Mouse (Mus musculus) granulocyte monocyte progenitor cell, adult 5-6 weeks (primary cell): Measurements from ENCODE around the gene Dppa5a. TPM values are rescaled to one million over a fixed set of nuclear protein-coding genes. Genes with fewer than 3 reads are reported as not detected.
A peak's percentile ranks its signal among the peaks of the same experiment; 100 is the strongest.
"Not testable (repeated sequence)": the region's sequence is repeated elsewhere in the genome, so short reads cannot be mapped to it uniquely, and the experiment has no call there.

Source experiments
- ATAC-seq: replicated peaks from 2 replicates; pipeline ENCODE4 v1.8.0; 2016; ENCODE audit warnings: mild to moderate bottlenecking, moderate TSS enrichment, inconsistent platforms; ENCODE audit not compliant: poor library complexity, severe bottlenecking
- total RNA-seq, 2 experiments: library from RNA; stranded (forward) in 1 of 2; stranded (reverse) in 1 of 2; fragments of 200-712, 200-1000 nt in 1 of 2; fragments of >200 nt in 1 of 2; fragmentation: Nextera tagmentation in 1 of 2; gene quantifications; 2 replicates each; pipeline ENCODE4 v1.2.3; 2014 to 2017

Dppa5a gene
- total RNA-seq, 2 experiments from 2014 or later: not detected

GRCm38 (mm10) chr9:78368671-78369293 lies 805 bp upstream of the Dppa5a start:
- no peak for ATAC-seq

- ATAC-seq: no peak
These were observed 2.0 kb downstream of the Dppa5a start for GRCm38 (mm10) chr9:78365850-78366544.

DNA sequence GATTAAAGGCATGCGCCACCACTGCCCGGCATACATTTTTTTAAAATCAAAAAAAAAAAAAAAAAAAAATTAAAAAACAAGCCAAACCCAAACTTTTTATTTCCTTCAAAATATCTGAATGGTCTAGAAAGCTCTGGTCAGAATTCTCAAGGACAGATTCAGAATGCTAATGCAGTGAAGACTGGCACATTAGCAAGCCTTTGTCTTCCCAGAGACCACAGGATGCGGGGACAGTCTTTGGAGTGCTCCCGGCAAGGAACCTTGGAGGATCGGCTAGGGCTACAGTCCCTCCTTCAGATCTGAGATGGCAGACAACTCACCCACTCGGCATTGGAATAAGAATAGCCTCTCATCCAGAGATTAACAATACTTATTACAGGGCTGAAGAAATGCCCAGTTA lies 3.3 kb downstream of the Dppa5a start:
- ATAC-seq: no peak

- ATAC-seq: peak; percentile 40
These were observed 4.6 kb downstream of the Dppa5a start for GRCm38 (mm10) chr9:78363374-78363773.

GRCm38 (mm10) chr9:78360484-78360872 lies 7.5 kb downstream of the Dppa5a start:
- no peak for ATAC-seq

GRCm38 (mm10) chr9:78359750-78360483 lies 8.1 kb downstream of the Dppa5a start:
- no peak for ATAC-seq

- ATAC-seq: peak; percentile 84
These were observed 9.9 kb downstream of the Dppa5a start for GRCm38 (mm10) chr9:78358053-78358452.

GRCm38 (mm10) chr9:78355611-78356010 lies 12.4 kb downstream of the Dppa5a start, which contains the start of gene Gsta2:
TSS of gene Gsta2 (minus strand) at chr9:78355788.
- ATAC-seq: no peak

DNA sequence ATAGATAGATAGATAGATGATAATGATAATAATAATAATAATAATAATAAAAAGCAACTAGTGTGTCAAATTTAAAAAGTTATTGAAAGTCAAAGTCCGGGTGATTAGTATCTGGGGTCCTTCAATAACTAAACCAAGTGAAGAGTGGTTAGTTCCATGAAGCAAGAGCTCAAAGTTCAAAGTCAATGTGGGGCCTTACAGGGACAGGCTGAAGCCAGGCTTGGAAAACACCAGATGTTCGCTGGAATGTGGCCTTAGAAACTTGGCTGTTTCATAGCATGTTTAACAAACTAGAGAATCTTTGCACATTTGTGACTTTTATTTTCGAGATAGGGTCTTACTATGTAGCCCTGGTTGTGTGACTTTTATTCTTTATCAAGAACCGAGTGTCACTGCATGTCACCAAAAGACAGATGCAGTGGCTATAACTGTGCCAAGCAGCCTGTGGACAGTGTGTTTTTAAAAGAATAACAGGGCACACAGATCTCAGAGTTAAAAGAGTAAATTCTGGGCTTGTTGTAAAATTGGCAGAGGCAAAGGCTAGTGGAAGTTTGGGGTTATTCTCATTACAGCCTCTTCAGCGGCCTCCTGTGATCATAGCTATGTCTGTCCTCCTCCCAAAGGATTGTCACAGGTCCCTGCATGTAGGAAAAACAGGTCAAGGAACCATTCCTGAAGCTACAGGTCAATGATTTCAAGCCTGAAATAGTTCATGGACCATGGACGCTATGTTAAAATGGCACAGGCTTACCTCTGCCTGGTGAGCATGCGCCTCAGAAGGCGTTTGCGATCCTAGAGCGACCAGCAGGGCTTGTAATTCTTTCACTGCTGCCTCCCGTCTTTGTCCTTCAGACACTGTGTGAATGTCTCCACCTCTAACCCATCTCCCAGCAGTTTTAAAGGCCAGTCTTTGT lies 13.1 kb downstream of the Dppa5a start:
- no peak for ATAC-seq

DNA sequence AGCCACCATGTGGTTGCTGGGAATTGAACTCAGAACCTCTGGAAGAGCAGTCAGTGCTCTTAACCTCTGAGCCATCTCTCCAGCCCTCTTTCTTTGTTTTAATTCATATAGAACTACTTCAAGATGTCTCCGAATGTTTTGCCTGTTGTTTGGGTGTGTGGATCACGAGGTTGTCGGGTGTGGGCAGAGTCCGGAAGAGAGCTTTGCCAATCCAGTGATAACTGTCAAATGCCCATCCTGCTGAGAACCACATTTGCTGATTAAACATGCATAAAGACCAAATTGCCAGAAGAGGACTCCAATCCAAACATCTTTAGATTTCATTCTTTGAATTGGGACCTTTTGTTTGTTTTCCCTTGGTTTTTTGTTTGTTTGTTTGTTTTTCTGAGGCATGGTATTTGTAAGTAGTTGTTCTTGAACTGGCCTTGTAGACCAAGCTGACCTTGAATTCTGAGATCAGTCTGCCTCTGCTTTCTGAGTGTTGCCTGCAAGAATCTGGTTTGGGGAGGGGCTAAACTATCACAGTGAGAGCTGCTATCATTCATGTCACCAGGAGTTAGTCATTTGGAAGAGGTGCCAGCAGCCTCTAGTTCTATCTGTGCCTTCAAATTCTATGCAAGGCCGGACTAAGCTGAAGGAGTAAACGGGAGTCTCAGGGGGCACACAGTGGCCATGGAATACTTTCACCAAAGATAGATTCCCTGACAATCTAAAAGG lies 16.3 kb downstream of the Dppa5a start:
- ATAC-seq: no peak

DNA sequence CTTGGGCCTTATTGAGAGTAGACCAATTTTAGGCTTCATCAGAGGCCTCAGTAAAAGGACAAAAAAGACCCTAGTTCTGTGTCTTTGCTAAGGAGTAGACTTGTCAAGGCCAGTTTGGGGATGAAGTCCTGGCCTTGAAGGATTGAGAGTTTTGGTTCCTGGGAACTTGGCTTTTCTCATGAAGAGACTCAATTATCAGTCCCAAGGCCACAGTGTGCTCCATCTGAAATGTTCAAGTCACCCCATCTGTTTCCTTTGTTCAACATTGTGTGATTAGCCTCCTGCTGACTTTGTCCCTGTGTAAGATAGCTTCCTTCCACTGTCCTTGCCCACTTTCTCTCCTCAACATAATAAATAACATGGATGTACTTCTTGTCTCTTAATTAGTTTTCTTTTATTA lies 18.0 kb downstream of the Dppa5a start:
- not testable (repeated sequence) for ATAC-seq

- ATAC-seq: not testable (repeated sequence)
These were observed 18.8 kb downstream of the Dppa5a start for GRCm38 (mm10) chr9:78349141-78349540.

- not testable (repeated sequence) for ATAC-seq
These were observed 19.6 kb downstream of the Dppa5a start for GRCm38 (mm10) chr9:78348206-78349004.

DNA sequence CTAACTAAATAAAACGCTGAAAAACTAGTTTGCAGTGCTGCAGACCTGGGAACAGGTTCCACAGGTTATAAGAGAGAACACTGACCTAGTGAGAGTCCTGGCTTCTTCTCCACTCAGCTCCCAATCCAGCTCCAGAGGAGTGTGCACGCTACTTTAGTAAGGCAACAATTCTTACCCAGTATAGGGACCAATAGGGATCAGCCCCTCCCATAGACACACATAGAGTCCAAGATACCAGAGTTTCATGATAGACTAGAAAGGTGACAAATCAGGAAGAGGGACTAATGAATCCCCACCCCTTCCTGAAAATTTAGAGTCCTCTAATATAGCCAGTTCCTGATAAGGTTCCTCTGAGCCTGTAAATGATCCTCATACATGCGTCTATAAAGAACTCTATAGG lies 21.0 kb downstream of the Dppa5a start:
- no peak for ATAC-seq

DNA sequence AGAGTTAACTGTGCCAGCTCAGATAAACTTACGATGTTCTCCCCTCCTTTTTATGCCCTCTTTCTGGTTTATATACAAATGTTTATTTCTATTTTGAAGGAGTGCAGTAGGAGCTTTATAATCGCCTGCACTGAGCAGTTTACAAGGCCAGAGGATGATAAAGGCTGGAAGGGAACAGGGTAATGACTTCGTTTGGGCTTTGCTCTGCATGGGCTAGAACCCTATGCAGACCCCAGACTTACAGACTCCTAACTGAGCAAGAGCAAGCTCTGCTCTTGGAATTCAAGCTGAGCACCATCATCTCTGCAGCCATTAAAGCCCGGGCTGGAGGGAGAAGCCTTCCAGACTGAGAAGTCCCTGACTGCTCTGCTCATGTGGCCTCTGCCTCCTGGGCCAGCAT lies 22.7 kb downstream of the Dppa5a start:
- ATAC-seq: not testable (repeated sequence)

DNA sequence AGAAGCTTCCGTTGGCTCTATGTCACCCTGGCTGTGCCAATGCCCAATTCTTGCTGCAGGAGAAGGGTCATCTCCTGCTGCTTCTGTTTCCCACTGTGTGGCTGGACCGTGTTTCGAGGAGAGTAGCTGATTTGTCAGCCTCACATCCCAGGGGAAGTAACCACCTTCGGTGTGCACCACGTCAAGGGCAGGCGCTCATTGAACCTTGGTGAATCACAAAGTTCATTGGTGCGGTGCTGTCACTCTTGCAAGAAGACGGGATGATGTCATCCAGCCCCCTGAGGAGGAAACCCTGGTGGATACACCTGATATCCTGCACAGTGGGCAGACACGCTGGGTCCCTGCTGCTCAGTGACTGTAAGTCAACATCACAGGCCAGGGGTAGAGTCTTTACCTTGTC lies 24.9 kb downstream of the Dppa5a start:
- not testable (repeated sequence) for ATAC-seq

- not testable (repeated sequence) for ATAC-seq
These were observed 25.5 kb downstream of the Dppa5a start for GRCm38 (mm10) chr9:78342494-78342893.

DNA sequence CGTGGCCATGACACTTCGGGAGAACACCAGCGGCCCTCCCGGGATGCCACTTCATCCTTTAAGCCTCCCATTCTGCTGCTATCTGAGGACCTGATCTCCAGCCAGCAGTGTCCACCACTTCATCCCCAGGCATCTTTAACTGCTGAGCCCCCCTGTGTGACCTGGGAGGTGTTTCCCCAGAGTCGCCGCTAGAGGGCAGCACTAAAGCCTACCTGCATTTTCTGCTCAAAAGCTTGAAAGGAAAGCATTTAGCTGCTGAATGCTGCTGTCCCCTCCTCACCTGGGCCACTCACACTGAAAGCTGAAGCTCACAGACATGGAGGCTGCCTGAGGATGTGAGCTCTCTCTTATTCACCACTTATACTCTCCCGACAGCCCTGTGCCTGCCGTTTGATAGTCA lies 27.7 kb downstream of the Dppa5a start:
- peak; percentile 62 for ATAC-seq

GRCm38 (mm10) chr9:78337050-78337449 lies 30.9 kb downstream of the Dppa5a start:
- ATAC-seq: not testable (repeated sequence)
